Mouse (Mus musculus) thymus, adult 2 months (tissue): ENCODE data around the gene Slc9b1. TPM values are rescaled to one million over a fixed set of nuclear protein-coding genes. Genes with fewer than 3 reads are reported as not detected.

Source experiments
- DNase-seq: peaks from one replicate; pipeline ENCODE4 v3.0.0; 2021
- H3K27ac ChIP-seq: fragments of 200-500 bp; 2 replicates; pipeline ENCODE4 v1.5.1; 2012; ENCODE audit warnings: low read length, control low read depth; ENCODE audit not compliant: control insufficient read depth, insufficient read depth
- H3K27me3 ChIP-seq: fragments of 200-500 bp; 2 replicates; pipeline ENCODE4 v1.6.1; 2012; ENCODE audit warnings: mild to moderate bottlenecking, low read length, moderate library complexity, mixed read lengths; ENCODE audit not compliant: control insufficient read depth, insufficient read depth
- H3K36me3 ChIP-seq: fragments of 200-500 bp; 2 replicates; pipeline ENCODE4 v1.6.1; 2012; ENCODE audit warnings: mild to moderate bottlenecking, low read length, moderate library complexity; ENCODE audit not compliant: control insufficient read depth, insufficient read depth
- H3K4me1 ChIP-seq: fragments of 200-500 bp; replicated peaks from 2 replicates; pipeline ENCODE4 v1.6.1; 2012; ENCODE audit warnings: low read length; ENCODE audit not compliant: control insufficient read depth, insufficient read depth
- H3K4me3 ChIP-seq: fragments of 200-500 bp; 2 replicates; pipeline ENCODE4 v1.5.1; 2012; ENCODE audit warnings: mild to moderate bottlenecking, low read length, control low read depth, moderate library complexity; ENCODE audit not compliant: control insufficient read depth, insufficient read depth
- CTCF ChIP-seq: fragments of 200-500 bp; IDR thresholded peaks from 2 replicates; pipeline ENCODE4 v1.5.1; 2012; ENCODE audit warnings: mild to moderate bottlenecking, control low read depth, low read length, moderate library complexity, borderline replicate concordance; ENCODE audit not compliant: control insufficient read depth, poor library complexity, insufficient read depth; ENCODE audit errors: extremely low read depth
- POLR2A ChIP-seq: fragments of 200-500 bp; IDR thresholded peaks from 2 replicates; pipeline ENCODE4 v1.6.1; 2012; ENCODE audit warnings: mild to moderate bottlenecking, low read length, control low read depth, moderate library complexity; ENCODE audit not compliant: control insufficient read depth, poor library complexity, insufficient read depth; ENCODE audit errors: extremely low read depth
- WGBS: fragments of 180-500 bp; shearing (Covaris S2); methylation state at CpG from one replicate; pipeline ENCODE4 v1.1.7; 2018; 5-methylcytosine and 5-hydroxymethylcytosine counted together
- polyA plus RNA-seq: library from polyadenylated mRNA; depleted of rRNA; stranded (reverse); fragments of >200 nt; gene quantifications from 2 replicates; pipeline ENCODE4 v1.2.3, GENCODE M21; 2012

The Slc9b1 gene
- polyA plus RNA-seq, 1 experiment: not detected

DNA sequence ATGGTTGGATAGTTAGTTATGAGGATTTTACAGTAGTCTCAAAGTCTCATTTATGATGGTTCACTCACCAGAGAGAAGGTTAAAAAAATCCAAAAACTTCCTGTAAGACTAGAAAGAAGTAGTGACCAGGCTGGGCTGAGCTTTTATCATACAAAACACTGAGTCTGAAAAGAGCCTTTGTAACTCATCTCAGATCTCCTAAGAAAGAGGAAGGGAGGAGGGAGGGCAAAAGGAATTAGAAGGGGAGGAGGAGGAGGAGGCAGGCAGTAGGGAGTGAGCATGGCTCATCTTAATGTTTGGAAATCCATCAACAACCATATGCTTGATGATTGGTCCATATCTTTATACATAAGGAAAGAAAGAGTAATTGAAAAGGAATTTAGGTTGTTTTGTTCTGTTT, 15.1 kb upstream of the Slc9b1 start:
- DNase-seq: no peak
- Histone ChIP-seq H3K36me3 (no peaks in the 10 kb centered on the region), H3K4me1 (no peaks in the 10 kb centered on the region), H3K27ac (no peak overlapping the region), H3K27me3 (no peaks in the 10 kb centered on the region), H3K4me3 (no peak overlapping the region)
- TF ChIP-seq CTCF (no peak), POLR2A (no peak)

DNA sequence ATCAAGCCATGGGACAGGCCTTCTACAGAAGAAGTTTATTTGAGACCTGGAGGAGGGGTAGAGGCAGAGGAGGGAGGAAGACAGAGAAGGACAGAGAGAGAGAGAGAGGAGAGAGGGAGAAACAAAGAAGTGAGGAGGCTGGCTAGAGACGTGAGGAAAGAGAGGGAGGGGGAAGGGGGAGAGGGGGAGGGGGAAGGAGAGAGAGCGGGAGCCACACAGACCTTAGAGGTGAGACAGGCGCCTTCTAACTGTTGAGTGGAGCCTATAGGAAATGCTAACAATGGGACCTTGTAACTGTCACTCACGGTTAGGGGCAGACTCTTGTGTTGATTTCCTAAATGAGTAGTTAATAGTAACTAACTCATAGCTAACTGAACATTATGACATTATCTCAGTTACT, 14.1 kb upstream of the Slc9b1 start:
- Histone ChIP-seq H3K4me1 (no peaks in the 10 kb centered on the region), H3K27ac (no peak overlapping the region), H3K36me3 (no peaks in the 10 kb centered on the region), H3K27me3 (no peaks in the 10 kb centered on the region), H3K4me3 (no peak overlapping the region)
- no peak for TF ChIP-seq CTCF
- no peak for TF ChIP-seq POLR2A
- no peak for DNase-seq
- 81% methylated on average over 4 of the region's 4 CpGs for WGBS

DNA sequence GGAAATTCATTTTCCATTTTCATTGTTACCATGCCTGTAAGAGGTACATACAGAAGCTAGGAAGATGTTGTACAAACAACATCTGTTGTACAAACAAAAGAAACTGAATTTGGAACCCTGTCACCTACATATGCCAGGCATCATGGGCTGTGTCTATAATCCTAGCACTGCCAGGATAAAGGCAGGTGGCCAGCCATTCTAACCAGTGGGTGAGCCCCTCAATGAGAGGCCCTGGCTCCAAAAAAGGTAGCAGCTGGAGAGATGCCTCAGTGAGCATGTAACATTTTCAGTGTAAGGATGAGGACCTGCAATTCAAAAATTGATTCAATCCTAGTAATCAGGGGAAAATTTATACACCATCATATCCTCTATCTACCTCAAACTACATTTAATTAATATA, 1.2 kb downstream of the Slc9b1 start:
- Histone ChIP-seq H3K27me3 (no peaks in the 10 kb centered on the region), H3K4me3 (no peak overlapping the region), H3K4me1 (no peaks in the 10 kb centered on the region), H3K36me3 (no peaks in the 10 kb centered on the region), H3K27ac (no peak overlapping the region)
- TF ChIP-seq POLR2A: no peak
- TF ChIP-seq CTCF: no peak
- no peak for DNase-seq

DNA sequence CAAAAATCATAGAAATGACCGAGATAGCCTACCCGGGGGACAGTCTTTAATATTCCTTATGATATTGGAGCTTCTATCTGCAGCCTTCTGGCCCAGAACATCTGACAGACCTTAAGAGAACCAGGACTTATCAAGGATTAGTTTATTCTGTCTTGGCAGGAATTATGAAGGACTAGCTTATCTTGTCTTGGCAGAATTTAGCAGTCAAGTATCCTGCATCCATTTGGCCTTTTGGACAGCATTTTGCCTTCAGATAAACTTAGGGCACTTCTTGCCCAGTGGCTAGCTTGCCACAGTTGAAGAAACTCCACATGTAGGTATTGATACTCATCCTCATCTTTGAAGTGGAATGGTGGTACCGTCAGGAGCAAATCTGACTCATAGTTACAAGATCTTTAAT, 4.0 kb downstream of the Slc9b1 start:
- Histone ChIP-seq H3K36me3 (no peaks in the 10 kb centered on the region), H3K27me3 (no peaks in the 10 kb centered on the region), H3K27ac (no peak overlapping the region), H3K4me1 (no peaks in the 10 kb centered on the region), H3K4me3 (no peak overlapping the region)
- no peak for TF ChIP-seq POLR2A
- no peak for TF ChIP-seq CTCF
- WGBS: over 99% methylated on average over 3 of the region's 3 CpGs
- no peak for DNase-seq

DNA sequence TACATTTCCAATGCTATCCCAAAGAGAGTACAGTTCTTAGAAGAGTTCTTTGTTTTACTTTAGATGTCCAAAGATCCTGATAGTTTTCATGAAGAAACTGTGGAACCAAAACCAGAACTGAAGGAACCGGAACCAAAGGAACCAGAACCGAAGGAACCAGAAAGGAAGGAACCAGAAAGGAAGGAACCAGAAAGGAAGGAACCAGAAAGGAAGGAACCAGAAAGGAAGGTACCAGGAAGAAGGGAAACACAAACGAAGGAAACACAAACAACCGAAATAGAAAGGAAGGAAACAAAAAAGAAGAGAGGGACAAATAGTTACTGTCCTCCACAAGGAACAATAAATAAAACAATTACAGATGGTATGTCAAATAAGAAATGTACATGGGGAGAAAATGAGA, 9.6 kb downstream of the Slc9b1 start:
- no peaks in the 10 kb centered on the region for H3K36me3 ChIP-seq
- H3K27ac ChIP-seq: no peak overlapping the region
- H3K4me1 ChIP-seq: no peaks in the 10 kb centered on the region
- no peak for TF ChIP-seq POLR2A
- no peak for TF ChIP-seq CTCF
- 84% methylated on average over 4 of the region's 4 CpGs for WGBS
- H3K27me3 ChIP-seq: no peaks in the 10 kb centered on the region
- no peak for DNase-seq
- no peak overlapping the region for H3K4me3 ChIP-seq

DNA sequence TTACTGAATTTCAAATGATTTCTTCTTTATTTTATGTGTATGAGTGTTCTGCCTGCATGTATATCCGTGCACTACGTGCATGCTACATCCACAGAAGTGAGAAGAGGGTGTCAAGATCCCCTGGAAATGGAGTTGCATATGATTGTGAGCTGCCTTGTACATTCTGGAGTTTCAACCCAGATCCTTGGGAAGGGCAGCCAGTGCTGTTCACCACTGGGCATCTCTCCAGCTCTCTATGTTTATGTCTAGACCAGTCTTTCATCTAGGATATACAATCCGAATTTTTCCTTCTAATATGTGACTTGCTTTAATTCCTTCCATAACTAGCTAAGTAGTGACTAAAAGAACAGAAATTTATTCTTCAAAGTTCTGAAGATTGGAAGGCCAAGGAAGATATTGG, 28.0 kb downstream of the Slc9b1 start:
- peaks cover 11% of the 10 kb centered on the region for H3K4me1 ChIP-seq
- H3K27me3 ChIP-seq: no peaks in the 10 kb centered on the region
- H3K36me3 ChIP-seq: no peaks in the 10 kb centered on the region
- WGBS: 94% methylated on average over 3 of the region's 3 CpGs
- TF ChIP-seq POLR2A (no peak), CTCF (no peak)
- no peak overlapping the region for H3K4me3 ChIP-seq
- H3K27ac ChIP-seq: no peak overlapping the region
- DNase-seq: no peak

DNA sequence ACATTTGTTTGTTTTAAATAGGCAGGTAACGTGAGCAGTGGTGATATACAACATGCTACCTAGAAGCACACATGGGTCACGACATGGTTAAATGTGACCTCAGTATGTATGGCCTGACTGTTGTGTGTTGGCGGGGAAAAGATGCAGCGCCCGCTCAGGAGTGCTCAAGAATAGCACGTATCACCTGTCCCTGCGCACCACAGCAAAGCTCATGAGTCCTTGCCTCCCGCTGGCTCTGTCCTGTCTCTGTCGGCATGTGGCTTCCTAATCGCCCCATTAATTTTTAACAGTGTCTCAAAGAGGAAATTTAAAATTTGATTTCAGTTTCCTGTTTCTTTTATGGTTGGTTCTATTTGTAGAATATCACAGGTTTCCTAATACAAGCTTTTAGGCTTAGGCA, 29.6 kb downstream of the Slc9b1 start:
- TF ChIP-seq CTCF (no peak), POLR2A (no peak)
- no peak for DNase-seq
- WGBS: 29% methylated on average over 10 of the region's 10 CpGs

DNA sequence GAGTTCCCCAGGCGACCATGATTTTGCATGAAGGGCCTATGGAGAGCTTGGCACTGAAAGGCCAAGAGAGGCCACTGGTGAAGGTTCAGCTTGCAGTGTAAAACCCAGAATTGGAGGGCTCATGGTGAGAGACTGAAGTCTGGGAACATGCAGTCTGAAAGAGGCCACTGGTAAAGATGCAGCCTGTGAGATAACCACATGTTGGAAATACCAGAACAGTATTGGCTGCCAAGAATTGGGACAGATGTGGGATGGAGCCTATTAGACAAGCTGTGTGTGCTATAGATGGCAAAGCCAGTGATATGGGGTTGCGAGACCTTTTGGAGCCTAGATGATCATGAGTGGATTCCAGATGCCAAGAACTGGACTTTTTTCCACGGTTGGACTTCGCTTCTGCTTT, 32.0 kb downstream of the Slc9b1 start:
- 98% methylated on average over 4 of the region's 4 CpGs for WGBS
- no peaks in the 10 kb centered on the region for H3K27me3 ChIP-seq
- no peak for DNase-seq
- H3K36me3 ChIP-seq: no peaks in the 10 kb centered on the region
- H3K4me3 ChIP-seq: no peak overlapping the region
- no peak overlapping the region for H3K27ac ChIP-seq
- peaks cover 11% of the 10 kb centered on the region for H3K4me1 ChIP-seq
- TF ChIP-seq POLR2A (no peak), CTCF (no peak)

More for the DNA sequence above, 29.6 kb downstream of the Slc9b1 start:
- Histone ChIP-seq H3K27ac (no peak overlapping the region), H3K36me3 (no peaks in the 10 kb centered on the region), H3K4me3 (no peak overlapping the region), H3K4me1 (peaks cover 11% of the 10 kb centered on the region), H3K27me3 (no peaks in the 10 kb centered on the region)
